Mouse (Mus musculus) neural tube, embryonic 12.5 days (tissue): ENCODE results near the gene Akap6. TPM values are rescaled to one million over a fixed set of nuclear protein-coding genes. Genes with fewer than 3 reads are reported as not detected.

Experiments
- ATAC-seq: fragments of 200-750 bp; cut with Nextera tagmentation; 2 replicates; pipeline ENCODE4 v1.8.0; 2017; ENCODE audit warnings: low read depth, mild to moderate bottlenecking, moderate TSS enrichment, moderate library complexity; ENCODE audit not compliant: low FRiP score
- H3K27ac ChIP-seq: fragments of 300-500 bp; sonication (generic); 2 replicates; pipeline ENCODE4 v1.5.1; 2016
- H3K27me3 ChIP-seq: fragments of 300-500 bp; sonication (generic); replicated peaks from 2 replicates; pipeline ENCODE4 v1.6.1; 2016; ENCODE audit warnings: mild to moderate bottlenecking
- H3K36me3 ChIP-seq: fragments of 300-500 bp; sonication (generic); 2 replicates; pipeline ENCODE4 v1.6.1; 2016; ENCODE audit warnings: mild to moderate bottlenecking
- H3K4me1 ChIP-seq: fragments of 300-500 bp; sonication (generic); 2 replicates; pipeline ENCODE4 v1.6.1; 2016
- H3K4me2 ChIP-seq: fragments of 300-500 bp; sonication (generic); replicated peaks from 2 replicates; pipeline ENCODE4 v1.6.1; 2016; ENCODE audit warnings: mild to moderate bottlenecking
- H3K4me3 ChIP-seq: fragments of 300-500 bp; sonication (generic); 2 replicates; pipeline ENCODE4 v1.5.1; 2016
- H3K9ac ChIP-seq: fragments of 300-500 bp; sonication (generic); 2 replicates; pipeline ENCODE4 v1.6.1; 2016; ENCODE audit warnings: mild to moderate bottlenecking
- H3K9me3 ChIP-seq: fragments of 300-500 bp; sonication (generic); 2 replicates; pipeline ENCODE4 v1.6.1; 2016; ENCODE audit warnings: mild to moderate bottlenecking
- WGBS: fragments of 180-500 bp; shearing (Covaris S2); methylation state at CpG from one replicate; pipeline ENCODE4 v1.1.7; 2016; 5-methylcytosine and 5-hydroxymethylcytosine counted together
- polyA plus RNA-seq: library from polyadenylated mRNA; unstranded; fragments of >200 nt; fragmentation: Nextera tagmentation; extraction: Ambion mirVana; gene quantifications from 2 replicates; pipeline ENCODE4 v1.2.1, GENCODE M21; 2016

Akap6 gene
- polyA plus RNA-seq, 1 experiment from 2014 or later = 29.5 TPM

DNA sequence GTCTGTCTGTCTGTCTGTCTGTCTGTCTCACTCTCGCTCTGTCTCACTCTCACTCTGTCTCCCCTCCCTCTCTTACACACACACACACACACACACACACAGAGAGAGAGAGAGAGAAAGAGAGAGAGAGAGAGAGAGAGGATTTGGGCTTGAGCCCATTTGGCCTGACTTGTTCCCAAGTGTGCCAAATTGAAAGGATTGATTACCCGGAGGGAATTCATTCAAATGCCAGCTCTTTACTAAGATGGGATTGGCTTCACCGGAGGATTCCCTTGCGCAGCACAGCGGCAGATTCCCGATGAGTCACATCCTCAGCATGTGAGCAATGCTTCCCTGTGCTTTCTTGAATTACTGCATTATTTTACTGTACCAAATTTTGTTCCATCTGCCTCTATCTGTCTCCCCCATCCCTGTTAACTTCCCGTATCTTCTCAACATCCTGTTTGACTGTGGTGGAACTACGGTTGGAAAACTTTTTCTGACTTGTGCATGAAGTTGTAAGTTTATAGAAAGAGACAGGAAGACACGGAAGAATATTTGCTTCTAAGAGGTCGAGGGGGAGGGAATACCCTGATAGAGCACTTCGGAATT lies 447.4 kb downstream of the Akap6 start:
- Histone ChIP-seq H3K4me1 (peaks cover 4% of the 10 kb centered on the region; the same call in 1 of the 2 replicates), H3K36me3 (peaks cover 21% of the 10 kb centered on the region), H3K27ac (no peak overlapping the region), H3K27me3 (no peaks in the 10 kb centered on the region), H3K9me3 (no peaks in the 10 kb centered on the region), H3K4me2 (no peak overlapping the region), H3K9ac (no peak overlapping the region), H3K4me3 (no peak overlapping the region)
- WGBS = 60% methylated on average over 11 of the region's 11 CpGs
- no peak for ATAC-seq

DNA sequence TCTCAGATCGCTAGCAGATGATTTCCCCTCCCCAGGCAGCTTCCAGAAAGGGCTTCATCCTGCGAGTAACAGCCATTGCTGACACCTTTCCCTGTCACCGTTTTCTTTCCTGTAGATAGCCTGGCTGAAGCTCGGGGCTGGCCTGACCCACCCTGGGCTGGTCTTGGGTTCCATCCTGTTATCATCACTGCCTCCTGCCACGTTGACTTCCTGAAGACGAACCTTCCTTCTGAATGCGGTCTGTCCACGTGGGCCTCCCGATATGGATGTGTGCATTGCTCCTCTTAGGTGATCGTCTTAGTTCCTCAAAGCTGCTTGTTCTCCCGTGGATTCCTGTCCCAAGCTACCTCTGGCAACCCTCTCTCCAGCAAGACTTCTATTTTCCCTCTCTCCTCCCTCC lies 448.5 kb downstream of the Akap6 start:
- no peaks in the 10 kb centered on the region for H3K27me3 ChIP-seq
- no peak overlapping the region for H3K27ac ChIP-seq
- ATAC-seq = no peak
- WGBS = 92% methylated on average over 11 of the region's 11 CpGs
- H3K4me2 ChIP-seq = no peak overlapping the region
- no peak overlapping the region for H3K4me3 ChIP-seq
- H3K4me1 ChIP-seq = peaks cover 4% of the 10 kb centered on the region; the same call in 1 of the 2 replicates
- H3K36me3 ChIP-seq = peaks cover 10% of the 10 kb centered on the region
- no peak overlapping the region for H3K9ac ChIP-seq
- H3K9me3 ChIP-seq = no peaks in the 10 kb centered on the region

DNA sequence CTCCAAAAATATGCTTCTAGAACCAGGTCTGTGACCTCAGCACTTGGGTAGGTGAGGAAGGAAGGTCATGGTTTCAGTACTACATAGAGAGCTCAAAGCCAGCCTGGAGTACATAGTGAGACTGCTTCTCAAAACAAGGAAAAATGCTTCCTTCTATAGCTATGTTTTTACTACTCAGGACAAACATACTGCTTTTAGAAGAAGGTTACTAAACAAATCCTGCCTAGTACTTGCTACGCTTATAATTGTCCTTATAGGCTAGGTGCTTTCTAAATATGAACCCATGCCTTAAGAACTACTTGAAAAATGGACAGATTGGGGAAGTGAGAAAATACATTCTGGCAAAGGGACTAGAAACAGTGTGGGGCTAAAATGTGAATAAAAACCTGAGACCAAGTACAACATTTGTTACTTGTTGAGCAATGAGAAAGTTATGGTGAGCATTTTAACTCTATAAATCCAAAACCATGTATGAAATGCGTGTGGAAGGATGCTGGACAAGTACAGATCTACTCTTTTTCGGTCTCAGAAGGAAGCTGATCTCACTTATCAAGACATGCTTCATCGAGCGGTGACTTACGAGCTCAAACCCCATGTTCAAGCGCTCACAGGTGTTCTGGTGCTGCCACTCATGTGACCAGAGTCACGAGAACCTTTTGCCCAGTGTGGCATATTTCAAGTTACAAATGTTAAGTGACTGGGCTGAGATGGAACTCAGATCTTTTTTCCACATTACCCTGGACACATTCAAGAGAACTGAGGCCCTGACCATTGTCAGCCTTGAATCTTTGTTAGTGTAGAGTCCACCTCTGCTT lies 469.2 kb downstream of the Akap6 start:
- Histone ChIP-seq H3K4me3 (no peak overlapping the region), H3K36me3 (no peaks in the 10 kb centered on the region), H3K9me3 (no peaks in the 10 kb centered on the region; the same call in 1 of the 2 replicates), H3K27ac (no peak overlapping the region), H3K4me1 (no peaks in the 10 kb centered on the region), H3K9ac (no peak overlapping the region), H3K4me2 (no peak overlapping the region), H3K27me3 (no peaks in the 10 kb centered on the region)
- 91% methylated on average over 8 of the region's 8 CpGs for WGBS
- no peak for ATAC-seq

DNA sequence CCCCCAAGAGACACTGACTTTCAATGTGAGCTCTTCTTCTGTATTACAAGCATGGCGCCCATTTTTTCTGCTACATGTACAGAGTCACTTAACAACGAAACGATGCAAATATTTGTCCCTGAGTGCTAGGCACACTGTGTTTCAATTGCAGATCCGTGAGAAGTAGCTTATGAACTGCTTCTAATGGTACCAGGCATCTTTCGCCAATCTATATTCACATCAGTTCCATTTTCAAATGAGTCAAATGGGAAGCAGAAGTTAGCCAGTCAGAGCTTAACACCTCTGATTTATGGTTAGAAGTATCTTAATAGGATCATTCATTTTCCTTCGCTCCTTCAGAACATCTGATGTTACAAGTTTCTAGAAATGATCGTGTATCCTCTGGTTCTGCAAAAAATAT lies 492.3 kb downstream of the Akap6 start:
- no peak for ATAC-seq
- H3K27ac ChIP-seq = no peak overlapping the region

DNA sequence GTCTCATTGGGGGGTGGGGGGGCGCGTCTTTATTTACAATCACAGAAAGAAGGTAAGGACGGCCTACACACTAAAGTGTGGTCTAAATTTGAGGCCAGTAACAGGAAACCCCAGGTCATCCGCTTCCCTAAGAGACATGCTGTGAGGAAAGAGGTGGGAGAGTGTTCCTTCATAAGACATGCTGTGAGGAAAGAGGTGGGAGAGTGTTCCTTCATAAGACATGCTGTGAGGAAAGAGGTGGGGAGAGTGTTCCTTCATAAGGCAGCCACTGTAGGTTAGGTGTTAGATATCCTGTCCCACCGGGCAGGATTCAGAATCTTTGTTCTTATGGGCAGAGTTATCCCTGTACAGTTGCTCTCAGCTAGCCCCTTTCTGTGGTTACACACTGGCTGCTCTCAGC lies 494.5 kb downstream of the Akap6 start:
- Histone ChIP-seq H3K27me3 (no peaks in the 10 kb centered on the region), H3K4me2 (no peak overlapping the region), H3K9me3 (no peaks in the 10 kb centered on the region), H3K36me3 (no peaks in the 10 kb centered on the region), H3K27ac (no peak overlapping the region), H3K4me3 (no peak overlapping the region), H3K9ac (no peak overlapping the region), H3K4me1 (no peaks in the 10 kb centered on the region)
- WGBS = 79% methylated on average over 5 of the region's 5 CpGs
- ATAC-seq = no peak

More for the DNA sequence above, 492.3 kb downstream of the Akap6 start:
- no peaks in the 10 kb centered on the region for H3K27me3 ChIP-seq
- no peaks in the 10 kb centered on the region for H3K4me1 ChIP-seq
- no peaks in the 10 kb centered on the region for H3K36me3 ChIP-seq
- H3K4me2 ChIP-seq = no peak overlapping the region
- no peaks in the 10 kb centered on the region for H3K9me3 ChIP-seq
- H3K4me3 ChIP-seq = no peak overlapping the region
- WGBS = 86% methylated on average over 7 of the region's 7 CpGs
- H3K9ac ChIP-seq = no peak overlapping the region

Other genes starting within 250 kb of the Akap6 start
- 41.1 and 45.3 TPM in 2 replicates for gene Arhgap5, start 195.4 kb upstream of the Akap6 start, polyA plus RNA-seq